Mouse (Mus musculus): ENCODE data around the gene Arsg. TPM values are rescaled to one million over a fixed set of nuclear protein-coding genes. Genes with fewer than 3 reads are reported as not detected.

Gene Arsg
- polyA plus RNA-seq, 1 experiment, result 0.51 TPM

DNA sequence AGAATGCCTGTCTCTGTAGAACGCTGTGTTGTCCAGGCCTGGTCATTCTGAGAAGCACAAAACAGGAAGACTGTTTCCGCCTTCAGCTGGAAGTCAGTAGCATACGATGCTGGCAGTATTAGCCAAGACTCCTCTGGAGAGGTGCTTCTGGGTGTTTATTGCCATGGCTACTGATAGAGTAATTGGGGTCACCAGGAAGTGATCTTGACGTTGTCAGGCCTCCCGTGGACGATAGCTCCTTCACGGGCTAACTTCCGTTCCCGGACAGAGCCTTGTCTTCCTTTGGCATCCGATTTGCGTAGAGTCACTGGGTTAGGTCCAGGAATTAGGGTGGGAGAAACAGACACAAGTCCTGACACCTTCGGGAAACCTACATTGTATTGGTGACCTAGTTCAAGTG is 86.1 kb downstream of the Arsg start:
- Histone ChIP-seq H3K79me2 (ENCODE audit: control insufficient read depth, insufficient read depth) (no peaks in the 10 kb centered on the region), H3K79me3 (ENCODE audit: low read depth) (no peaks in the 10 kb centered on the region), H3K4me3 (ENCODE audit: insufficient read depth, poor library complexity, severe bottlenecking) (no peak overlapping the region), H3K36me3 (ENCODE audit: control insufficient read depth, insufficient read depth) (no peaks in the 10 kb centered on the region), H3ac (ENCODE audit: control insufficient read depth, insufficient read length, low read depth) (no peak overlapping the region), H3K27me3 (ENCODE audit: control insufficient read depth, insufficient read depth, insufficient read length) (no peaks in the 10 kb centered on the region)
- TF ChIP-seq CTCF (IDR thresholded peaks at IDR 0.05; ENCODE audit: control insufficient read depth, insufficient read depth, insufficient read length) (no peak), MYOD1 (IDR thresholded peaks at IDR 0.05; ENCODE audit: control insufficient read depth, insufficient read length, low read depth) (no peak), USF1 (IDR thresholded peaks at IDR 0.05; ENCODE audit: low read depth) (no peak), FOSL1 (IDR thresholded peaks at IDR 0.05; ENCODE audit: insufficient read depth, low read length, poor library complexity, severe bottlenecking) (no peak), MYOG (IDR thresholded peaks at IDR 0.05; ENCODE audit: control insufficient read depth, extremely low read depth, insufficient read length) (no peak), CEBPB (IDR thresholded peaks at IDR 0.05; ENCODE audit: low read depth) (no peak), MAX (IDR thresholded peaks at IDR 0.05) (no peak)

DNA sequence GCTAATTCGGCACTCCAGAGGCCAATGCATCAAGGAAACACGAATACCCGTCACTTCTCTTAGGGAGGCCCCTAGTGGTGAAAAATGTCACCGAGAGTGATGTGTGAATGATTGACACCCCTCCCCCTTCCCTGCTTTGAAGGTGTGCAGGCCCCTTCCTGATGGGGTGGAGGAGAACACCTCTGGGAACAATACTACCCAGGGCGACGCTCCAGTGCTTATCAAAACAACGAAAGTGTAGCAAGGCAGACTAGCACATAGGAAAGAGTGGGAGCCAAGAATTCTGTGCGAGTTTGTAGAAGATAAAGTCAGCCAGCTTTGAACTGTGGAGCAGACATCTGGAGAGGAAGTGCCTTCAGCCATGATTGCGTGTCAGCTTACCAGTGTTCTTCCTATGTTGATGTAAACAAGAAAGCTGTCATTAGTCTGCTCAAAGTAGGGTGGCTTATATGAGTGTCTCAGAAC is 87.7 kb downstream of the Arsg start:
- H3K79me2 ChIP-seq (ENCODE audit: control insufficient read depth, insufficient read depth), result no peaks in the 10 kb centered on the region

DNA sequence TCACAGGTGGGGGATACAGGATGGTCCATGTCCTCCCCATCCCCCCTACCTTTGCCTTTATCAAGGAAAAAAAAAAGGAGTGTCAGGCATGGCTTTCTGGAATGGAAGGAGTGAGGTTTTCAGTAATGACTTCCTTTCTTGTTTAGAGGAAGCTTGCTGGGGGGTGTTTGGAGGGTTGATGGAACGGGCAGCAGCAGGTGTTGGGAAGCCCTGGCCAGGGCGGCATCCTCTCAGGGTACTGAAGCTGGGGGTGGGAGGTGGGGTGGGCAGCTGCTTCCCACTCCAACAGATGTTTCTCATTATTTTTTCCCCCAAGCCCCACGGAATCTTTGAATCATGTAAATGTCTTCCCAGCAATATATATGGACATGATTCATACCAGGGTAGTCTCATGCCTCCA is 88.3 kb downstream of the Arsg start:
- Histone ChIP-seq H3K4me3 (ENCODE audit: insufficient read depth, poor library complexity, severe bottlenecking) (no peak overlapping the region), H3K36me3 (ENCODE audit: control insufficient read depth, insufficient read depth) (no peaks in the 10 kb centered on the region), H3ac (ENCODE audit: control insufficient read depth, insufficient read length, low read depth) (no peak overlapping the region), H3K79me3 (ENCODE audit: low read depth) (no peaks in the 10 kb centered on the region), H3K79me2 (ENCODE audit: control insufficient read depth, insufficient read depth) (no peaks in the 10 kb centered on the region), H3K27me3 (ENCODE audit: control insufficient read depth, insufficient read depth, insufficient read length) (no peaks in the 10 kb centered on the region)
- TF ChIP-seq MYOD1 (IDR thresholded peaks at IDR 0.05; ENCODE audit: control insufficient read depth, insufficient read length, low read depth), result peak; percentile 91
- TF ChIP-seq MYOG (IDR thresholded peaks at IDR 0.05; ENCODE audit: control insufficient read depth, extremely low read depth, insufficient read length), result no peak

More for the DNA sequence above, 87.7 kb downstream of the Arsg start:
- Histone ChIP-seq H3K79me3 (ENCODE audit: low read depth) (no peaks in the 10 kb centered on the region), H3ac (ENCODE audit: control insufficient read depth, insufficient read length, low read depth) (no peak overlapping the region), H3K36me3 (ENCODE audit: control insufficient read depth, insufficient read depth) (no peaks in the 10 kb centered on the region), H3K4me3 (ENCODE audit: insufficient read depth, poor library complexity, severe bottlenecking) (no peak overlapping the region), H3K27me3 (ENCODE audit: control insufficient read depth, insufficient read depth, insufficient read length) (no peaks in the 10 kb centered on the region)
- TF ChIP-seq MYOG (IDR thresholded peaks at IDR 0.05; ENCODE audit: control insufficient read depth, extremely low read depth, insufficient read length) (no peak), CEBPB (IDR thresholded peaks at IDR 0.05; ENCODE audit: low read depth) (no peak), USF1 (IDR thresholded peaks at IDR 0.05; ENCODE audit: low read depth) (no peak), FOSL1 (IDR thresholded peaks at IDR 0.05; ENCODE audit: insufficient read depth, low read length, poor library complexity, severe bottlenecking) (no peak), CTCF (IDR thresholded peaks at IDR 0.05; ENCODE audit: control insufficient read depth, insufficient read depth, insufficient read length) (no peak), MAX (IDR thresholded peaks at IDR 0.05) (no peak), MYOD1 (IDR thresholded peaks at IDR 0.05; ENCODE audit: control insufficient read depth, insufficient read length, low read depth) (no peak)

DNA sequence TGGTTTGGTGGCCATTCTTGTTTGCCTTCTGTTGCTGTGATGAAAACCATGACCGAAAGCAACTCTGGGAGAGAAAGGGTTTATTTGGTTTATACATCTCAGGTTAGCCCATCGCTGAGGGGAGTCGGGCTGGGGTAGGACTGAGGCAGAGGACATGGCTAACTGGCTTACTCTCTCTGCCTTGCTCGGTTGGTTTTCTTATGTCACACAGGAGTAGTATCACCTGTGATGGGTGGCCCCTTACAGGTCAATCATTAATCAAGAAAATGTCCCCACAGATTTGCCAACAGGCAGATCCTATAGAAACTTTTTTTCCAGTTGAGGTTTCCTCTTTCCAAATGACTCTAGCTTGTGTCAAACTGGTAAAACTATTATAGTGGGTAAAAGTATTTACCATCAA is 90.5 kb downstream of the Arsg start:
- no peaks in the 10 kb centered on the region for H3K79me2 ChIP-seq (ENCODE audit: control insufficient read depth, insufficient read depth)
- H3K36me3 ChIP-seq (ENCODE audit: control insufficient read depth, insufficient read depth), result no peaks in the 10 kb centered on the region
- H3K4me3 ChIP-seq (ENCODE audit: insufficient read depth, poor library complexity, severe bottlenecking), result no peak overlapping the region
- no peaks in the 10 kb centered on the region for H3K27me3 ChIP-seq (ENCODE audit: control insufficient read depth, insufficient read depth, insufficient read length)
- no peaks in the 10 kb centered on the region for H3K79me3 ChIP-seq (ENCODE audit: low read depth)
- no peak overlapping the region for H3ac ChIP-seq (ENCODE audit: control insufficient read depth, insufficient read length, low read depth)
- TF ChIP-seq FOSL1 (IDR thresholded peaks at IDR 0.05; ENCODE audit: insufficient read depth, low read length, poor library complexity, severe bottlenecking) (no peak), MAX (IDR thresholded peaks at IDR 0.05) (no peak), MYOD1 (IDR thresholded peaks at IDR 0.05; ENCODE audit: control insufficient read depth, insufficient read length, low read depth) (no peak), CTCF (IDR thresholded peaks at IDR 0.05; ENCODE audit: control insufficient read depth, insufficient read depth, insufficient read length) (no peak), MYOG (IDR thresholded peaks at IDR 0.05; ENCODE audit: control insufficient read depth, extremely low read depth, insufficient read length) (no peak), USF1 (IDR thresholded peaks at IDR 0.05; ENCODE audit: low read depth) (no peak), CEBPB (IDR thresholded peaks at IDR 0.05; ENCODE audit: low read depth) (no peak)

DNA sequence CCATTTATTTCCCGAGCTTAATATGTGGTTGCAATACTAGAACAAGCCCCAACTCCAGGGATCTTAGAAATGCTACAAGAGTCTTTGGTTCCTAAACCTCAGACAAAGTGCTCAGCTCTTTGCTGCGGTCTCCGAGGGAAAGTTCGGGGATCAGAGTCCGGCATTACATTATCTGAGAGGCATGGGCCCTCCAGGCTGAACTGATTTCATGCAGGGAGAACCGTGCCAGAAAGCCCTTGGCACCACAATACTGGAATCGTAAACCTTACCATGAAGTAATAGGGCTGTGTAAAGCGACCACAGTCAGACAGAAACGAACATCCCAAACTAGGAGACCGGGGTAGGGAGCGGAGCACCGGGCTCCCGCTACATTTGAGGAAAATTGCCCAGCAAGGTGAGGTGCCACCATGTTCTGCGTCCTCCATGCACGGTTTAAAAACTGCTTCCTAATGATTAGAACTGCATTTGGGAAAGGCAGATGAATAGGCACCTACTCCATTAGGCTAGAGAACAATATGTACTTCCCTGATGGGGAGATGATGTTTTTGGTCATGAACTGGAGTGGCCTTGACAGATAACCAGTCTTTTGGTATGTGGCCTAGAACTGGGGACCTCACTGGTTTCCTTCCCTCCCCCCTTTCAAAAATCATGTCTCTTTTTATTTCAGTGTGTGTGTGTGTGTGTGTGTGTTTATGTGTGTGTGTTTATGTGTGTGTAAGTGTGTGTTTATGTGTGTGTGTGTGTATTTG is 91.5 kb downstream of the Arsg start:
- no peaks in the 10 kb centered on the region for H3K36me3 ChIP-seq (ENCODE audit: control insufficient read depth, insufficient read depth)
- no peak overlapping the region for H3ac ChIP-seq (ENCODE audit: control insufficient read depth, insufficient read length, low read depth)
- no peak for TF ChIP-seq USF1 (IDR thresholded peaks at IDR 0.05; ENCODE audit: low read depth)
- no peaks in the 10 kb centered on the region for H3K79me2 ChIP-seq (ENCODE audit: control insufficient read depth, insufficient read depth)
- H3K4me3 ChIP-seq (ENCODE audit: insufficient read depth, poor library complexity, severe bottlenecking), result no peak overlapping the region
- H3K27me3 ChIP-seq (ENCODE audit: control insufficient read depth, insufficient read depth, insufficient read length), result no peaks in the 10 kb centered on the region
- H3K79me3 ChIP-seq (ENCODE audit: low read depth), result no peaks in the 10 kb centered on the region

DNA sequence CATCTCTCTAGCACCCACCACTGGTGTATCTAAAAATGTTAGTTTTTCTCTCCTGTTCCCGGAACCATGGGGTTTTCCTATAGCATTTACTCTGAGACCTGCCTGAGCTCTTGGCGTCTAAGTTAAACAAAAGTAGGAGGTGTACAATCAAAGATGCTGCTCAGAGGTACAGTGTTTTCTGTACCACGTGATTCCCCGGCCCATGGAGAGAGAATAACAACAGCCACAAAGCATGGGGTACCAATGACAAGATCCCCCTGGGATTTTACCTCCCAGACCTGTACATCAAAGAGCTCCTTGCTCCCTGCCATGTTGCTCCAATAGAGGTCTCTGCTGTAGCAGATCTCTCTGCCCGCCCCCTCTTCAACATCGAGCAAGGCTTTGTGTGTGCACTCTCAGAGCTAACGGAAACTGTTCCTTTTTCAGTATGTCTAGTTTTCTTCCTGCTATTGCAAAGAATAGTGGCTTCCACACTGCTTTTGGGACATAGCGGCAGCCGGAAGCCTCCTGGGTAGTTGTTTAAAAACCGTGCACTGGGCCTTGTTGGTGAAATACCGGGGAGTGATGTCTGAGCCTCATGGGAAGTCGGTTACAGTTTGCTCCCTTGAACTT is 95.9 kb downstream of the Arsg start:
- TF ChIP-seq MYOD1 (IDR thresholded peaks at IDR 0.05; ENCODE audit: control insufficient read depth, insufficient read length, low read depth) (no peak), CTCF (IDR thresholded peaks at IDR 0.05; ENCODE audit: control insufficient read depth, insufficient read depth, insufficient read length) (no peak), MYOG (IDR thresholded peaks at IDR 0.05; ENCODE audit: control insufficient read depth, extremely low read depth, insufficient read length) (no peak), FOSL1 (IDR thresholded peaks at IDR 0.05; ENCODE audit: insufficient read depth, low read length, poor library complexity, severe bottlenecking) (no peak), USF1 (IDR thresholded peaks at IDR 0.05; ENCODE audit: low read depth) (no peak), MAX (IDR thresholded peaks at IDR 0.05) (no peak), CEBPB (IDR thresholded peaks at IDR 0.05; ENCODE audit: low read depth) (no peak)
- no peaks in the 10 kb centered on the region for H3K79me3 ChIP-seq (ENCODE audit: low read depth)
- no peaks in the 10 kb centered on the region for H3K79me2 ChIP-seq (ENCODE audit: control insufficient read depth, insufficient read depth)
- no peaks in the 10 kb centered on the region for H3K36me3 ChIP-seq (ENCODE audit: control insufficient read depth, insufficient read depth)
- H3ac ChIP-seq (ENCODE audit: control insufficient read depth, insufficient read length, low read depth), result no peak overlapping the region
- no peaks in the 10 kb centered on the region for H3K27me3 ChIP-seq (ENCODE audit: control insufficient read depth, insufficient read depth, insufficient read length)
- no peak overlapping the region for H3K4me3 ChIP-seq (ENCODE audit: insufficient read depth, poor library complexity, severe bottlenecking)
